Mouse (Mus musculus): Measurements from ENCODE around the gene Myh6.

DNA sequence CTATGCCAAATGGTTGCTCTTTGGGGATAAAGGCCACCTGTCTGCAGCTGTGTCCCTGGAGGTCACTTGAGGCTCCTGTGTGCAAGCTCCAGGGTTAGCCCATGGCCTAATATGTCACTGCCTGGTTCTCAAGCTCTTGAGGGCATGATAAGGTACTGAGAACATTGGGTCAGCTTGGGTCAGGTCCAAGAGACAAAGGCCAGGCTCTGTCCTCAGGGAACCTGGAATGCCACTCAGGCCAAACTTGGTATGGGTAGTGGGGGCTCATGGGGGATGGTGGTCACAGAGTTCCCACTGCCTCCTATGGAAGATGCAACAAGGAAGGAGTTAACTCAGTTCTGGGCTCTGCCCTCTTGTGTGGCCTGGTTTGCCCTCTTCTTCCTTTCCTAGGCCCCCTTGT lies 1.6 kb upstream of the Myh6 start:
- TF ChIP-seq POLR2A (IDR thresholded peaks at IDR 0.05; ENCODE audit: control insufficient read depth, low read depth, low read length) (no peak), CTCF (IDR thresholded peaks at IDR 0.05; ENCODE audit: control insufficient read depth, insufficient read depth, insufficient replicate concordance, low read depth, low read length) (no peak)
